Mouse (Mus musculus) layer of hippocampus, adult 8-10 months (tissue): ENCODE results near the gene Etv5. TPM values are rescaled to one million over a fixed set of nuclear protein-coding genes. Genes with fewer than 3 reads are reported as not detected.

Source experiments
- DNase-seq, 2 experiments: peaks; one replicate each; pipeline ENCODE4 v3.0.0; 2022; ENCODE audit warnings: low spot score in 2 of 2
- total RNA-seq, 4 experiments: library from RNA; stranded (reverse); gene quantifications; 2 replicates each; pipeline ENCODE4 v1.2.4; 2022

Etv5 gene
- total RNA-seq, 4 experiments from 2014 or later = 44.6 to 57.5 (median 50.9) TPM

DNA sequence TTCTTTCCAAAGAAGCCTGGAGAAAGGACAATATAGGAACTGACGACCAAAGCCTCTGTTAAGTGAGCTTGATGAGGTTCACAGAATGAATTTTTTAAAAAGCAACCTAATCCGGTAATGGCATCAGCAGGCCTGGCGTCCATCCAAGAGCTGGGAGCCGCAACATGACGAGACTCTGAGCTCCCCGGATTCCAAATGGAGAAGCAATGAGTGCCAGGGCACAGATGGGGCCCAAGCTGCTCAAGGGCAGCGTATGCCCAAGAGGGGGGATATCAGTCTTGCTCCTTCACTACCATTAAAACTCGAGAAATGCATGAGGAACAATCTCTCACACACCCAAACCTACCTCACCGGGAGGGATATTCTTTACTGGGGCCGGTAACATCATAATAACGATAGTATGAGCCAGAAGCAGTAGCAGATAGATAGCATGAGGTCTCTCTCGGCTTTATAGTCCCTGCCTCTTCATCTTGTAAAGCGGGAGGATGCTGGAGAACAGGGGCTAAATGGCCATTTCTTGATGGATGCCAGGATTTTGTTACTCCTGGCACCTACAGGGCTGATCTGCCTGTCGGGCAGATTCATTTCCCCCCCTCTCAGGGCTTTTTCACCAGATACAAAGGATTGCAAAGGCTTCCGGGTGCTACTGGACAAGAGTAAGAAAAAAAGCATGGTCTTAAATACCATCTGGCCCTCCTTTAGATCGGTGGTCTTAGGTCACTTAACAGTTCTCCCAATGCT, 9.1 kb downstream of the Etv5 start:
- DNase-seq = peak; percentile 80 to 88

DNA sequence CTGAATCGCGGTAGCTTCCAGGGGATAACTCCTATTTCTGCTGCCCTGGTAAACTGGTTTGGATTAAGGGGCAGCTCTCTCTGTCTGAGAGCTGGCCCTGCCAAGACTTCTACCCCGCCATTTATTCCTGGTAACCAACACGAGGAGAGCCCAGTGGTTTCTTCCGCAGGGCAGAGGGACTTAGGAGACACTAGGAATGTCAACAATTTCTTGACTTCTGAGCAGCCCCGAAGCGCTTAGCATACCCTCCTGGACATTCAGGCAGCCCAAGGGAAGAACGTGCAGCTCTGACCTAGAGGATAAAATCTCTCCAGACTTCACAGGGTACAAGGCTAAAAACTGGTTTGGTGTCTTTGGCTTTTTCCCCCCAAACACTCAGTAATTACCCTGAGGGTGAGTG, 10.1 kb downstream of the Etv5 start:
- no peak for DNase-seq

DNA sequence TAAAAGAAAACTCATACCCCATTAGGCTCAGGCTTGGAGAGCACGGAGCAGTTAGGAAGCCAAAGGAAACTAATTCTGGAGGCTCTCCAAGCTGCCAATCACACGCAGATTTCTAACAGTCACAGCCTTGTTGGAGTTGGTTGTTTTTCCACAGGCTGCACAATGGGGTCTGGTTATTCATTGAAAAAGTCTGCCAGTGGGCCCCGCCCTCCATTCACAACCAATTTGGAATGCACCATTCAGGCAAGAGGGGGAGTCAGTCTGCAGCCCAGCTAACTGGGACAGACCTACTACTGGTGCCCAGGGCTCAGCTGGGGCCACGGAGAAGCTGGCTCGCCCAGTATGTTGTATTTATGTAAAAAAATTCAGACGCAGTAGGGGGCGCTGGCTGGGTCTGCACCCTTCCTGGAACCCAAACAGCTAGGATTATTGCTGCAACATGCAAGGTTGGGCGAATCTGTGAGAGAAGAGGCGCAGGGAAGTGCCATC, 10.6 kb downstream of the Etv5 start:
- peak; percentile 88 to 93 for DNase-seq

DNA sequence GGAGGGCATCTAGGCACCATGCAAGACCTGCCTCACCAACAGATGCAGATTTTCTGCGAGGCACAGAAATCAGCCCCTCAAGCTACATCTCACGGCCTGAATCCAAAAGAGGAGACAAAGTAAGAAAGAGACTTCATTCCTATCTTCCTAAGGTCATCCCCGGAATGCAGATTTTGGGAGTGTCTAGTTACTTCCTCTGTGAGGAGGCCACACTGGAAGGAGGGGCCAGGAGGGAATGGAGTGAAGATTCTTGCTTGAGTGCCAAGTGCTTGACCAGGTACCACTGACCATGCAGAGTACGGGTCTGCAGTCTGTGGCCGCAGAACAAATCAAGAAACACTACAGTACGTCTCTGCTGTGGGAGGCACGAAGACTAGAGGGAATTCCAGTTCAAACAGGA, 12.7 kb downstream of the Etv5 start:
- DNase-seq = no peak

DNA sequence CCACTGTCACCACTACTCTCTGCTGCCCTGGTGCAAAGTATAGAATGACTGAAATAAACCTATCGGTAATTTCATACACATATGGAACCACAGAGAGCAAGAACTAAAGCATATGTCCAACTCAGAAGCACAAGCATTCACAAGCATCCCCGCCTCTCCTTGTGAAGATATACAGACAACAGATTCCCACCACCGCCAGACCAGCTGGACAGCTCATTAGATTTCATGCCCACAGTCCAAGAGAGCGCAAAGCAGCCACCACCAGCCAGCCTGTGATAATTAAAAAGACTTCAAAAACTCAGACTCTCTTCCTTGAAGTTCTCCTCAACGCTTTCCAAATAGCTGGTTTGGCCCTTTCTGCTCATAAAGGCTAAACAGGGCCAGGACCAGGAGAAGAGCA, 17.3 kb downstream of the Etv5 start:
- DNase-seq = no peak

DNA sequence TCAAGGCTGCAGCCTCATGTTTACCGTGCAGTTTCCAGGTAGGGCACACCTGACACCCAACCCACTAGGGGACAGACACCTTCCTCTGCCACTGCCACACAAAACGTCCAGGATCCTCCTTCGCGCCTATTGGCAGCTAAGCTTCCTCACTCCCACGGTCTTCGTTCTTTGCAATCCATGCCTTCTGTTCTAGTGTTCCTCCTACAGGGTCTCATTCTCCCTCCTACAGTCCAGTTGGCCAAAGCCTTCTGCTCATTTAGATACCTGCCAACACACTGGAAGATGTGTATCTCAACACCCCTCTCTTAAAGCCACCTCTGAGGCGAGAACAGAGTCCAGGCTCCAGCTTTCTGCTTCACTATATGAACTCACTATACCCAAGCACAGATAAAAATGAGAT, 21.6 kb downstream of the Etv5 start:
- peak; percentile 54 to 58 for DNase-seq

DNA sequence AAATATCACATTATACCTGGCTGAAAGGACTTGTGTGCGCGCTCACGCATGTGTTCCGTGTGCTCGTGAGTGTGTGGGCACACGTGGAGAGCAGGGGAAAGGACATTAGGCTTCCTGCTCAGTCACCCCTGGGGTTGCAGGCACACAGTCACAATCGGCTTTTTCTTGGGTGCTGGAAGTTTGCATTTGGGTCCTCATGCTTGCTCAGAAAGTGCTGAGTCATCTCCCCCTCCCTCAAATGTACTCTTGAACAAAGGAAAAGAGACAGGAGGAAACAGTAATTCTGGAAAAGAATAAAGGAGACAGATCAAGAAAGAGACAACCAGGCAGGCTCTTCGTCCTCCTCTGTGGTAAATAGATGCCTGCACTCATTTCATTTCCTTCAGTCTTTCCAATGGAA, 22.5 kb downstream of the Etv5 start:
- no peak for DNase-seq

DNA sequence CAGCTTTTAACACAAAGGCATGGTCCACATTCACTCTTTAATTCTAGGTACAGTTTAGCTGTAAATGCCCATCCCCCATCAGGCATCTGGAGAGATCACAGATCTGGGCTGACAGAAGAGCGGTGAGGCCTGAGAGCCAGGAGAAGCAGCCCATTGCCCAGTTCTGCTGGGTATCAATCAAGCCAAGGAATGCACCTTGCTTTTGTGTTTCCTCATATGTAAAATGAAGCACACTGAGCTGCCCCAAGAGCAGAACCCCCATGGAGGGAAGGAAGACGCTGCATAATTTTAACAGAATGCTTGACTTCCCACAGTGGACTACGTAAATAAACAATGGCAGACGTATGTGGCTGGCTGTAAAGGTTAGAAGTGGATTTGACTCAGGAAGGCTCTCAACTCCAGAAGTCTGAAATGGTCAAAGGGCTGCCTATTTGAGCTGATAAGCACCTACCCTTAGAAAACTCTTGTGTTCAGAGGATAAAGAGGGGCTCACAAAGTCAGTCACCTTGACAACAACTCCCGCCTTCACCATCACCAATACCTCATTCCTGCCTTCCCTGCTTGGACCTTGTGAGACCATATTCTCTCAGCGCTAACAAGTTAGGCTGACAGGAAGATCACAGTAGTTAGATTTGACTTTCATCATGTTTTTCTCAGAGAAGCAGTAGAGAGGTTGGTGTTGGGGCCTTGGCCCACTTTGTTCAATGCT, 23.2 kb downstream of the Etv5 start:
- no peak for DNase-seq

DNA sequence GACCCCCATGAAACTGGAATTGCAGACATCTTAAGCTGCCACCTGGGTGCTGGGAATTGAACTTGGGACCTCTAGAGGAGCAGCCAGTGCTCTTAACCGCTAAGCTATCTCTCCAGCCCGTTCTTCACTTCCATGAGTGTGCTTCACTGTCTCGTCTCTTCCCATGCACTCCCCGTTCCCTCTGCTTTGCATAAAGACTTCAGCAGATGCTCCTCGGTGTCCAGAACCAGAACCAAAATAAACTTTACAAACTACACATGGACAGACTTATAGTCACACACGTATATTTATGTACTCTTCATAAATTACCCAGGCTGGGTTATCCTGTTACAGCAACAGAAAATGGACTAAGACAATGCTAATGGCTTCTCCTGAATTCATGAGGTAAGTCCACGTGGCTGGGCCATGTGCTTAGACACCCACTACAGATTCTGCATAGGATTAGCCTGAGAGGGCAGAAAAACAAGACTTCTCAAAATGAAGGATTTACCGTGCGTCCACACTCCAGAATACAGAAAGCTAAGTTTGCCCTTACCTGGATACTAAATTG, 25.2 kb downstream of the Etv5 start:
- no peak for DNase-seq

DNA sequence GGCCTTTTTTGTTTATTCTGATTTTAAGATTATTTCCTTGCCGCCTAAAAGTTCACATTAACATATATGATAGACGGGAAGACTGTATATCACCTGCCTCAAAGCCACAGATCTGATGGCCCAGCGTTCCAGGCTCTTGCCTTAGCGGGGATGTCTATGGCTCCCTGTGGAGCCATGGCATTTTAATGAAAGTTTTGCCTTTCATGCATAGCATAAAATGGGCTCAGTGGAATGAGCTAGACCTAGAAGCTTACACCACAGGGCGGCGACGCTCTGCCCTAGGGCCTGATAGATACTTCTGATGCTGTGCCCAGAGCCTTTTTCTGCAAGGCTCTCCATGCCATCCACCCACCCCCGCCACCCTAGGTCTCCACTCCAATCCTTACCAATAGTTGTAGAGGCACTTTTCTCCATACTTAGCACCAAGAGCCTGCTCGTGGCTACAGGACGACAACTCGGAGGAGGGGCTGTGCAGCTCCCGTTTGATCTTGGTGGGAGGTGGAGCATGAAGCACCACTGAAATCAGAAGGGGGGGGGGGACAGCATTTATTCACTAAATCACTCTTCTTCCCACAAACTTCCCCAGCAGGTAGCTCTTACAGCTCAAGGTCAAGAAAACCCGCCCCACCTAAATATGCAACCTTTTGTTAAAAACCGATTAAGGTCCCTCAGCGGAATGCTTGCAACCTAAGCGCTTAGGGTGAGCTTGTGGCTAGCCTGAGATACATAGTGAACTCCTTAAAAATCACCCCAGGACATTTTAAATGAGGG, 26.9 kb downstream of the Etv5 start:
- no peak for DNase-seq

DNA sequence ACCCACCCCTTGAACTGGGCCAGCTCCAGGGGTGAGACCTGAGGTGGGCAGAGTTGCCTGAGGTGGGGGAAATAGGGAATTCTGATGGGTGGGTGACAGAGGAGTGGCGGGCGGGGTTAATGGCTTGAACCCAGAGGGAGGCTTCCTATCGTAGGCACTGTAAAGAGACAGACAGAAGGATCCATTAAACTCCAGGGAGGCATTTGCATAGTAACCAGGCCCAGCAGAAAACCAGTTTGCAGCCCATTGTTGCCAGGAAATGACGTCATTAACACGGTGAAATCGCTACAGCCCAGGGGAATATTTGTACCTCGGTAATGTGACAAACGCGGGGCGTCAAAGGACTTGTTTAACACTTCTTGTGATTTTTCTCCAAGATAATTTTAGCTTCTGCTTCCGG, 27.8 kb downstream of the Etv5 start:
- no peak for DNase-seq

DNA sequence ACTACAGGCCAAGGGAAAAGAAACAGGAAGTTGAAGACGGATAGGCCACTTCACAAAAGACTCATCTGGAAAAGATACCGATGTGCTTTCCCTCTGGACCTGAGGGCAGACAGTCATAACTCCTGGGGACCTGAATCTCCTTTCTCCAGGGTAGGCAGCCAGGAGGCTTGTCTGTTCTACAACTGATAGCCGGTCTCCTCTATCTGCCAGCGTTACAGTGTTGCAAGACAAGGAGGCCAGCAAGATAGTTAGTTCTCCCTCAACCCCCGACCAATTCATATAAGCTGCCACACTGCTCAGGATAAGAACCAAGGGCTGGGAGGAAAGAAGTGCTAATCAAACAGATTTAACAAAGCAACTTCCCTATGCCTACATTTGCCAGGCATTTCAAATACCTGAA, 29.5 kb downstream of the Etv5 start:
- no peak for DNase-seq

DNA sequence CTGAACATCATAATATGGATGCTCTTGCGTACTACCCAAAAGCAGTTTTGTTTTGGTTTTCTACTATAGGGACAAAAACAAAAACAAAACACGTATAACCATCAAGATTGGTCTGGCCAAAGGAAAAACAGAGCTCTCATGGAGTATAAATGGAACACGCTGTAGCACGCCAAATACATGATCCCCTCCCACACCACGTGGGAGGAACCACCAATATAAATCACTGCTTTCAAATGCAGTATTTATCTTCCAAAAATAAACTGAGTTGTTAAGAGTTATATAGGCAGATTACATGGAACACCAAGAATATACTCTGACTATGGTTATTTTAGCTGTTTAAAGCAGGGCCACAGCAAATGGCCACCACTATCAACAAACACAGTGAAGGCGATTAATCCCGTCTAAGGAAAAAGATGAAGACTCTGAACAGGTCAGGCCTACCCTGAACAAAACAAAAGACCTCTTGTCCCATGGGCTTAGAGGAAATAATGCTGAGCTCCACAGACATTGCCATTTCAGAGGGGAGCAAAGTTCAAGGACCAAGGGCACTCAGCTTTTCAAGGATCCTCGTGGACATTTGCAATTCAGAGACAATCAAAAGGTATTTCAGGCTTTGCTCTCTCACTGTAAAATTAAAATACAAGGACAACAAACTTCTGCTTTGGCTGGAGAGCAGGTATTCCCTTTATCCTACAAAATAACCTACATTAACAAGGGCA, 30.7 kb downstream of the Etv5 start:
- DNase-seq = no peak

DNA sequence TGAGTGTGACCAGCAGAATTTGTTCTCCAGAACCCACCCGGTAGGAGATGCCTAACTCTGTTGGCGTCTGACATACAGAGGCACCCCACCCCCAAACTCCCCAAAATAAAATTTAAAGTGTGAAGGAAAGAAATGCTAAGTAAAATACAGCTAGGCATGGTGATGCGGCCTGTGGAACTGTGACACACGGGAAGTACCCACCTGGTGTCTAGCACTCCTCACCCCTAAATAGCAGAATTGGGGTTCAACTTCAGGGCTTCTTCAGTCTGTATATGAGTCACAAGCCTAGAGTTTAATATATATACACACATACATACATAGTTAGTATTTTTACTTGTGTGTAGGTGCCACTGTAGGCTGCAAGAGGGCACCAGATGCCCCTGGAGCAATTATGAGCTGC, 32.8 kb downstream of the Etv5 start:
- no peak for DNase-seq

DNA sequence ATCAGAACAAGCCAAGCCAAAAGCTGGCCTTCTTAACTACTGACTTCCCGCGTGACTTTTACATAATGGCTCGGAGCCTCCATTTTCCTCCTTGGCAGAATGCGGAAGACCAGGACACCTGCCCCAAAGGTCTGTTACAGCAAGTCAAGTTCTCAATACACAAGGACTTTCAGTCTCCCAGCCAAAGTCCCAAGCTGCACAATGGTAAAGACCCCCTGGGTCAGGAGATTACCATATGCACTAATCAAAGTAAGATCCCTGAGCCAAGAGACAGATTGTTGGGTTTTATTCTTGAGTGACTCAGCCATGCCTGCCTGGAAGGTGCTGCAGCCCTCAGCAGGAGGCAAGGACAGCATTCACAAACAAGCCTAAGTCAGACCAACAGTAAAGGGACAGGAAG, 33.5 kb downstream of the Etv5 start:
- no peak for DNase-seq

DNA sequence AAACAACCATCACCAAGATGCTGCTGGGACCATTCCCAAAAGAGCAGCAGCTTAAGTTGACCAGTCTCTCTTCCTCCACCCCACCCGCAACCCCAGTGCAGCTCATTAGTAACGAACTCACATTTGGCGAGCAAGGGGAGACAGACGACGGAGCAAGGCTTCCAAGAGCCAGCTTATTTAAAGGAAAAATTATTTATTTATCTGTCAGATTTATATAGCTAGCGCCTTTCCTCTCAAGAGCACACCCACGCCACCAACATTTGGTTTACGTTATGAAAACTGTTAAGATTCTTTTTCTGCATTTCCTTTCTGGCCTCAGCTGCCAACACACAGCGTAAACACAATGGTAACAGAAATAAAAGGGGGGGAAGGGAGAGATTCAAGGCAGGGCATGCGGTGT, 34.0 kb downstream of the Etv5 start:
- DNase-seq = no peak

DNA sequence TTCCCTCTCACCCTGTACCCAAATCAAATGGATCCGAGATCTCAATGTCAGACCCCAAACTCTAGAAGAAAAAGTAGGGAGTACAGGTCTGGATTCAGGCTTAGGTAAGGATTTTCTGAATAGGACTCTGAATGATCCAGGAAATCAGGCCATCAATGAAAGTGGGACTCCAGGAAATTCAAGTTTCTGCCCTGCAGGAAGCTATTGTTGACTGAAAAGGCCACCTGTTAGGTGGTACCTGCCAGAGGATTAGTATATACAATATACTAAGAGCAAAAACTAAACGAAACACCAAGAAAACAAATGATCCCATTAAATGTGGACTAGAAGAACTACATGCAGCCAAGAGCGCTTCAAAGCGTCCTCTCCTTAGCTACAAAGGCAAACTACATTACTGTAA, 35.8 kb downstream of the Etv5 start:
- no peak for DNase-seq

DNA sequence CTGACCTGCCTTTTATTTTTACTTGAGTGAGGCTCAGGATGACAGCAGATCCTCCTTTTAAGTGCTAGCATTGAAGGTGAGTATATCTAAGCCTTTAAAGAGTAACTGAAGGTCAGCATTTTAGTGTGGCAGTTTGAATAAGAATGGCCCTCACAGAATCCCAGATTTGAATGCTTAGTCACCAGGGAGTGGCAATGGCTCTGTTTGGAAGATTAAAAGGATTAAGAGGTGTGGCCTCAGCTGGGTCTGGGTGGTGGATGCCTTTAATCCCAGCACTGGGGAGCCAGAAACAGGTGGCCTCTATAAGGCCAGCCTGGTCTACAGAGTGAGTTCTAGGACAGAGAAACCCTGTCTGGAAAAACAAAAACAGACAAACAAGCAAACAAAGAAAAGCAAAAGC, 36.9 kb downstream of the Etv5 start:
- no peak for DNase-seq

DNA sequence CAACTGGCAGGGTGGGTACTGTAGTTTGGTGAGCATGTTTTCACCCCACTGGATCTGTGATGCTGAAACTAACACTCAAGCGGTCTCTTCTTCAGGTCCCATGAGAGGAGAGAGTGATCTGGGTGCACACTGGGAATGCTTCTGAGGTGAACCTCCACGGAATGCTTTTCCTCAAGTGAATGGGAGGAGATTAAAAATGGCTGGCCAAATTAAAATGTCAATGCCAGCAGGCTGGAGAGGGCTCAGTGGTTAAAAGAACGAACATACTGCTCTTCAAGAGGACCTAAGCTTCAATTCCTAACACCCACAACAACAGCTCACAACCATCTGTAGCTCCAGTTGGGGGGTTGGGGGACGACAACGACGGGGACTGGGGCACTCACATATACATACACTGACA, 39.3 kb downstream of the Etv5 start:
- no peak for DNase-seq

DNA sequence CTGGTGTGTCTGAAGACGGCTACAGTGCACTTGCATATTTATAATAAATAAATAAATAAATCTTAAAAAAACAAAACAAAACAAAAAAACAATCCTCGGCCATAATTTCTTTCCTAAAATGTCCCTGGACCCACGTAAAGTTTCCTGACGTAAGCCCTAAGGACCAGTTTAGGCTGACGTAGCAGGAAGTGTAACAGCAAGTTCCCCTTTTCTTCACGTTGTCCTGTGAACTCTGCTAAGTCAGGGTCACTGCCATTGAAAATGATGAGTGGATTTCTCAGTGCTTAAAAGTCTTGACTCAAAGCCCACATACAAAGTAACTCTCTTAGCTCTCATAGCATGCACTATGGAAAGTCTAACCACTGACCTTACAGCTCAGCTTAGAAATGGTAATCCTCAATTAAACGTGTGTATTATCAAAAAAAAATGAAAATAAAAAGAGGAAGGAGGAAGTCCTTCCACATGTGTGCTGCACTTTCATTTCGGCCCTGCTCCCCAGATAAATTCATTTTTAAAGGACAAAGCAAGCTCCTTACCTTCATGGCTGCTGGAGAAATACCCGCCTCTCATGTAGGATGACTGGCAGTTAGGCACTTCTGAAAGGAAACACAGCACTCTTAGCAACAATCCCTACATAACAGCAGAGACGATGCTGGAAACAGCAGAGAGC, 40.6 kb downstream of the Etv5 start:
- no peak for DNase-seq

DNA sequence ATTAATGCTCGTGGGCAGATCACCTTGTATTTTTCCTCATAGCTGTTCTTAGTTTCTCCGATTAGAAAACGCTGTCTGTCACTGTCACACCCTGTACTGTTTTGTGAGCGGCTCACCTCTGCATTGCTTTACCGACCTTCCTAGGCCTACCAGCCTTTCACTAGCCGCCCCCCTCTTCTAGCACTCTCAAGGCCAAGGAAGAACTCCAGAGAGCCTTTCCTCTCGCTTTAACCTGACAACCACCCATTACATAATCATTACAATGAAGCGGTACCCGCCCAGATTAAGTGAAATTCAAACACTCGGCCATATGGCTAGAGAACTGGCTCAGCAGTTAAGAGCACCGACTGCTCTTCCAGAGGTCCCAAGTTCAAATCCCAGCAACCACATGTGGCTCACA, 41.2 kb downstream of the Etv5 start:
- DNase-seq = no peak
